Mouse (Mus musculus) lung, embryonic 16.5 days (tissue): ENCODE results near the gene Snx32. TPM values are rescaled to one million over a fixed set of nuclear protein-coding genes. Genes with fewer than 3 reads are reported as not detected.

Experiments
- ATAC-seq: fragments of 200-750 bp; cut with Nextera tagmentation; 2 replicates; pipeline ENCODE4 v1.8.0; 2017; ENCODE audit warnings: low read depth, mild to moderate bottlenecking, moderate library complexity
- H3K27ac ChIP-seq: fragments of 300-500 bp; sonication (generic); 2 replicates; pipeline ENCODE4 v1.5.1; 2014; ENCODE audit warnings: mild to moderate bottlenecking, control low read depth, low read length
- H3K27me3 ChIP-seq: fragments of 300-500 bp; sonication (generic); 2 replicates; pipeline ENCODE4 v1.6.1; 2014; ENCODE audit warnings: low read depth, low read length, mixed read lengths; ENCODE audit not compliant: control insufficient read depth, insufficient read depth
- H3K36me3 ChIP-seq: fragments of 300-500 bp; sonication (generic); 2 replicates; pipeline ENCODE4 v1.6.1; 2014; ENCODE audit warnings: low read length; ENCODE audit not compliant: control insufficient read depth, insufficient read depth
- H3K4me1 ChIP-seq: fragments of 300-500 bp; sonication (generic); replicated peaks from 2 replicates; pipeline ENCODE4 v1.6.1; 2014; ENCODE audit warnings: low read length, mixed read lengths; ENCODE audit not compliant: control insufficient read depth, insufficient read depth
- H3K4me2 ChIP-seq: fragments of 300-500 bp; sonication (generic); 2 replicates; pipeline ENCODE4 v1.6.1; 2014; ENCODE audit warnings: low read depth, low read length, control low read depth
- H3K4me3 ChIP-seq: fragments of 300-500 bp; sonication (generic); 2 replicates; pipeline ENCODE4 v1.5.1; 2014; ENCODE audit warnings: mild to moderate bottlenecking, low read length, control low read depth
- H3K9ac ChIP-seq: fragments of 300-500 bp; sonication (generic); 2 replicates; pipeline ENCODE4 v1.6.1; 2014; ENCODE audit warnings: low read length, control low read depth
- H3K9me3 ChIP-seq: fragments of 300-500 bp; sonication (generic); 2 replicates; pipeline ENCODE4 v1.6.1; 2016; ENCODE audit warnings: low read length; ENCODE audit not compliant: control insufficient read depth
- WGBS: fragments of 180-500 bp; shearing (Covaris S2); extraction: QIAGEN DNeasy Blood & Tissue Kit; methylation state at CpG from one replicate; pipeline ENCODE4 v1.1.7; 2014; 5-methylcytosine and 5-hydroxymethylcytosine counted together
- polyA plus RNA-seq: library from polyadenylated mRNA; unstranded; fragments of >200 nt; fragmentation: Nextera tagmentation; extraction: Ambion mirVana; gene quantifications from 2 replicates; pipeline ENCODE4 v1.2.1, GENCODE M21; 2015

Snx32 gene
- polyA plus RNA-seq, 1 experiment from 2014 or later = 7.4 TPM

GRCm38 (mm10) chr19:5456241-5456921 is 54.0 kb downstream of the Snx32 start:
- no peaks in the 10 kb centered on the region for H3K9me3 ChIP-seq

DNA sequence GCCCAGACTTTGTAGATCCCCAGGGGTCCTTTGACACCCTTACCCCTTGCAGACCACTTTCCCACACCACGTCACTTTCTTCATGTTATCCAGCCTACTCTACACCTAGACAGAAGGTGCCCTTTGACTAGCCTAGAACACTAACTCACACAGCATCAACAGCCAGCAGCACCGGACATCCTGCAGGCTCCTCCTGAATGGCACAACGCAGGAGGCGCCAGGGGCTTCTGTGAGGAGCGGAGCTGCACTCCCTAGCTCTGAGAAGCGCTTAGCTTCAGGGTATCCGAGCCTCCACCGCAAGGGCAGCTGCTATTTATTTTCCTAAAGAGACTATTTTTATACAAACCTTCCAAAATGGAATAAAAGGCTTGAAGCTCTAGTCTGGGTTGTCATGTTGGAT is 54.8 kb downstream of the Snx32 start:
- peak overlapping the region; percentile 56 for H3K27ac ChIP-seq
- no peak for ATAC-seq
- WGBS = 55% methylated on average over 8 of the region's 8 CpGs

More at GRCm38 (mm10) chr19:5456241-5456921, 54.0 kb downstream of the Snx32 start:
- peak overlapping the region; percentile 92 for H3K4me3 ChIP-seq
- peak overlapping the region; percentile 97 for H3K4me2 ChIP-seq
- 0 out of 2 replicates have a peak, but pooled peaks cover 3% of the 10 kb centered on the region for H3K27me3 ChIP-seq
- H3K36me3 ChIP-seq = peaks cover 4% of the 10 kb centered on the region; the same call in 1 of the 2 replicates
- WGBS = 2% methylated on average over 26 of the region's 26 CpGs
- peak overlapping the region; percentile 92 for H3K9ac ChIP-seq
- H3K4me1 ChIP-seq = peaks cover 29% of the 10 kb centered on the region
- peak; percentile 6; the same call in 1 of the 2 replicates for ATAC-seq
- peak overlapping the region; percentile 95 for H3K27ac ChIP-seq

GRCm38 (mm10) chr19:5455037-5455436 is 55.3 kb downstream of the Snx32 start:
- no peak overlapping the region for H3K27ac ChIP-seq
- ATAC-seq = no peak
- no peaks in the 10 kb centered on the region for H3K9me3 ChIP-seq
- peak overlapping the region; percentile 92 for H3K9ac ChIP-seq
- H3K4me1 ChIP-seq = peaks cover 21% of the 10 kb centered on the region
- peak overlapping the region; percentile 97 for H3K4me2 ChIP-seq
- H3K27me3 ChIP-seq = peaks cover 7% of the 10 kb centered on the region
- H3K36me3 ChIP-seq = peaks cover 4% of the 10 kb centered on the region; the same call in 1 of the 2 replicates
- H3K4me3 ChIP-seq = peak overlapping the region; percentile 92
- 85% methylated on average over 12 of the region's 12 CpGs for WGBS

More for the DNA sequence above, 54.8 kb downstream of the Snx32 start:
- H3K4me2 ChIP-seq = peak overlapping the region; percentile 97
- H3K4me1 ChIP-seq = peaks cover 24% of the 10 kb centered on the region
- H3K9me3 ChIP-seq = no peaks in the 10 kb centered on the region
- H3K36me3 ChIP-seq = peaks cover 4% of the 10 kb centered on the region; the same call in 1 of the 2 replicates
- peak overlapping the region; percentile 92 for H3K4me3 ChIP-seq
- H3K27me3 ChIP-seq = peaks cover 3% of the 10 kb centered on the region; the same call in 1 of the 2 replicates
- H3K9ac ChIP-seq = peak overlapping the region; percentile 92

DNA sequence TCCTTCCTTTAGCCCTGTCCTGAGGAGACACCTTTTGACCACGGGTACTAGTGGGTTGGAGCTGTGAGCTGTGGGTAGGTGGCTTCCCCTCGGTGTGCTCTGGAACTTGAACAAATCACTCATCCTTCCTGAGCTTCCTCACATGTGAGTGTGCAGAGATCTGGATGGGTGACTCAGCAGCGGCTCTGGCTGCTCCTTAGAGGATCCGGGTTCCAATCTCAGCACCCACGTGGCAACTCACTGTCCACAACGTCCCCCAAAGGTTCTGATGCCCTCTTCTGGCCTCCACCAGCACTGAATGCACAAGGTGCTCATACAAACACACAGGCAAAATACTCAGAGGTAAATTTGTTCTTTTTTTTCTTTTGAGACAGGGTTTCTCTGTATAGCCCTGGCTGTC is 58.6 kb downstream of the Snx32 start:
- no peaks in the 10 kb centered on the region for H3K9me3 ChIP-seq
- H3K4me3 ChIP-seq = no peak overlapping the region
- no peak overlapping the region for H3K9ac ChIP-seq
- peaks cover 33% of the 10 kb centered on the region for H3K27me3 ChIP-seq
- H3K4me2 ChIP-seq = no peak overlapping the region
- no peak for ATAC-seq
- WGBS = 68% methylated on average over 6 of the region's 6 CpGs
- H3K27ac ChIP-seq = no peak overlapping the region
- H3K4me1 ChIP-seq = peaks cover 31% of the 10 kb centered on the region
- H3K36me3 ChIP-seq = peaks cover 4% of the 10 kb centered on the region; the same call in 1 of the 2 replicates

DNA sequence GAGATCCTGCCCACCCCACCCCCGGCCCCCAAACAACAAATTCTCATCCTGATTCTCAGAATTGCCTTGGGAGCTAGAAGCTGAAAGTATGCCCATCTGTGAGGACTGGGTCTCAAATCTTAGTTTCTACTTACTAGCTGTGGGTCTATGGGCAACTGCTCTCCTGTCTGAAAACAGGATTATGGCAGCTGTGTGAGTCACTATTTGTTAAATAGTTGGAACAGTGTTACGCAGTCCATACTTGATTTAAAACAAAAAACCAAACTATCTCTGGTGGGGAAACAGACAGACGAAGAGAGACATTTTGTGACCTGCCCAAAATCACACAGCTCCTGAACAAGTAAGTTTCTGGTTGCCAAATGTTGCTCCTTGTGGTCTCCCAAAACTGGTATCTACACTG is 60.7 kb downstream of the Snx32 start:
- Histone ChIP-seq H3K27me3 (peaks cover 36% of the 10 kb centered on the region), H3K4me2 (no peak overlapping the region), H3K4me1 (peaks cover 19% of the 10 kb centered on the region), H3K36me3 (peaks cover 4% of the 10 kb centered on the region; the same call in 1 of the 2 replicates), H3K9me3 (no peaks in the 10 kb centered on the region), H3K9ac (no peak overlapping the region), H3K4me3 (no peak overlapping the region), H3K27ac (no peak overlapping the region)
- 78% methylated on average over 3 of the region's 3 CpGs for WGBS
- ATAC-seq = no peak

DNA sequence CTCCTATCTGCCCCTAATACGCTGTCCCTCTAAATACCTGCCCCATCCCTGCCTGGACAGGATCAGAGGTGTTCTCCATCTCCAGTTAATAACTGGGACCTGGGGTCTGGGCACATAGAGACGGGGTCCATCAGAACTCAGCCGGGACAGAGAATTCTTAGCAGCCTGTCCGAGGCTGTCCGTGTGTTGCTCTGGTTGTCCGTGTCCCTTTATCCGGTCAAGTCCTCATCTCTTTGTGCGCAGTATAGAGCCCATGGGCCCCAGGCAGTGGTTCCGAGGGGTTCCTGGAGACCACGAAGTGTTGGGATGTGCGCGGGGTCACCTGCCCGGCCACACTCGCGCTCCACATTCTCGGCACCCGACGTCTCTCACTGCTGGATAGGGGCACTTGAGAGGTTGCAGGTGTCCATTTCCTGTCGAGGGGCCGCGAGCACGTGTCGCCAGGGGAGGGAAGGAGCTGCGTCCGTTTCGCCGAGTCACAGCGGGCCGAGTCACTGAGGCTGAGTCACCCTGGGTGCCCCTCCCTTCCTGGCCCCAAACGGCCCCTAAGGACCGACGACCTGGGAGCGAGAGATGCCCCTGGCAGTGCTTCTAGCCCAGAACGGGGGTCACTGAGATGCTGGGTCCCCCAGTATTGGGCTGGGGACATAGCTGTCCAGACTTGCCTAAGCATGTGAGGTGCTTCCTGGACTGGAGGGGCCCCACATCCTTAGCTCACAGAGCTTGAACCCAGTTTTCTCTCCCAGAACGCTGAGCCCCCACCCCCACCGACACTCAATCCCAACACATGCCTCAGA is 61.8 kb downstream of the Snx32 start:
- Histone ChIP-seq H3K36me3 (no peaks in the 10 kb centered on the region), H3K4me1 (peaks cover 19% of the 10 kb centered on the region), H3K27me3 (peaks cover 36% of the 10 kb centered on the region), H3K4me3 (peak overlapping the region; percentile 64), H3K9ac (peak overlapping the region; percentile 55; the same call in 1 of the 2 replicates), H3K4me2 (peak overlapping the region; percentile 97), H3K9me3 (no peaks in the 10 kb centered on the region), H3K27ac (no peak overlapping the region)
- ATAC-seq = 0 out of 2 replicates have a peak, but pooled peaks have one; percentile 8
- WGBS = 3% methylated on average over 36 of the region's 36 CpGs

DNA sequence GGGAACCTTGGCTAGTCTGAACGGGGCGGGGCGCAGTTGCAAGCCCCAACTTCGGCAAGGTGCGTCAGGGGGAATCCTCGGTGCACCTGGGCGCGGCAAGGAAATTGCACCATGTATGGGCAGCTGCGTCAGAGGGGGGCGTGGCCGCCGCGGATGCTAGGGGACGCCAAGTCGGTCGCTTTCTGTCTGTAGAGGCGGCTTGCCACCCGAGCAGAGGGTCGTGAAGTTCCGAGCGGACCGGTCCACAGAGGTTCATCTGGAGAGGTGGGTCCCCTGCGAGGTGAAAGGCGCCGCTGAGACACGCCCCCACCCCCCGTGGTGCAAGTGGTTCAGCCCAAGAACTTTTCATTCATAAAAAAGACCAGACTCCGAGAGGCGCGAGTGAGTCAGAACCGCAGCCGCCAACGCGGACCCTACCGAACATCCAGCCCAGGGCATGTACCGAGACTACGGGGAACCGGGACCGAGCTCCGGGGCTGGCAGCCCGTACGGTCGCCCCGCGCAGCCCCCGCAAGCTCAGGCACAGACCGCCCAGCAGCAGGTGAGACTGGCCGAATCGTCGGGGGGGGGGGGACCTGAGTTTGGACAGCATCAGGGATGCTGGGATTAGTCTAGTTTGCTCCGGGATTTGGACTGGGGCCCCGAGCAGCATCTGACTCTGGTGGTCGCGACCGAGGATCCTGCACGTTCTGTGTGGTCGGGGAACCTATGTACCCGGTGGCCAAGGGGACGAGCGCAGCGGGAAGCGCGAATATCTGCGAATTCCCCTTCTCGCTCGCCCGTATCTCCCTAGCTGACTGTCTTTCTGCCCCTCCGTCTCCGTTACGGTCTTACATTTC is 62.6 kb downstream of the Snx32 start, which contains the start of gene Fosl1:
Fosl1 (plus strand) TSS at position 33 of the 839 bp plus-strand sequence.
- WGBS = under 1% methylated on average over 70 of the region's 70 CpGs
- Histone ChIP-seq H3K4me1 (peaks cover 19% of the 10 kb centered on the region), H3K9me3 (no peaks in the 10 kb centered on the region), H3K27ac (no peak within 1 kb of the TSS), H3K9ac (peak within 1 kb of the TSS; percentile 55), H3K4me3 (peak within 1 kb of the TSS; percentile 64), H3K27me3 (peaks cover 36% of the 10 kb centered on the region), H3K36me3 (no peaks in the 10 kb centered on the region), H3K4me2 (peak within 1 kb of the TSS; percentile 97)
- ATAC-seq = peak; percentile 39

GRCm38 (mm10) chr19:5445747-5446146 is 64.6 kb downstream of the Snx32 start:
- Histone ChIP-seq H3K27me3 (peaks cover 36% of the 10 kb centered on the region), H3K27ac (no peak overlapping the region), H3K36me3 (no peaks in the 10 kb centered on the region), H3K4me2 (no peak overlapping the region), H3K9me3 (no peaks in the 10 kb centered on the region), H3K4me3 (no peak overlapping the region), H3K4me1 (peaks cover 19% of the 10 kb centered on the region), H3K9ac (no peak overlapping the region)
- 85% methylated on average over 5 of the region's 5 CpGs for WGBS
- no peak for ATAC-seq
